Mouse (Mus musculus): Measurements from ENCODE around the gene Sirt3. TPM values are rescaled to one million over a fixed set of nuclear protein-coding genes. Genes with fewer than 3 reads are reported as not detected.
"Not testable (repeated sequence)": the region's sequence is repeated elsewhere in the genome, so short reads cannot be mapped to it uniquely, and the experiment has no call there.

Sirt3 gene
- total RNA-seq, 2 experiments from 2014 or later = 31.3 to 33.8 TPM

DNA sequence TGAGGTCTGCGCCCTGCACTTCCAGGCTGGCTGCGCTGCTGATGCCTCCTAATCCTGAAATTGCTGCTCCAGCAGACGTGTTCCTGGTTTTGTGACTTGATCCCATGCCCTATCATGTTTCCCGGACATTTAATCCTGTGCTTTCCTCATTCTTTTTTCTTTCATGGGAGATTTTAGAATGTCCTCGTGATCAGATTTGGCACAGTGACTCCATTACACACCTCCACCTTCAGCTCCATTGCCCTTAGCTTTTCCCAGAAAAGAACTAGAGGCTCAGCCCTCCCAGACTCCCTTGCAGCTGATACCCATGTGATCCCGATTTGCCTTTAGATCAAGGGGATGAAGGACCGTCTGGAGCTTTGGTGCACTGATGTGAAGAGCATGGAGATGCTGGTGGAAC, 15.8 kb upstream of the Sirt3 start:
- no peak for DNase-seq

DNA sequence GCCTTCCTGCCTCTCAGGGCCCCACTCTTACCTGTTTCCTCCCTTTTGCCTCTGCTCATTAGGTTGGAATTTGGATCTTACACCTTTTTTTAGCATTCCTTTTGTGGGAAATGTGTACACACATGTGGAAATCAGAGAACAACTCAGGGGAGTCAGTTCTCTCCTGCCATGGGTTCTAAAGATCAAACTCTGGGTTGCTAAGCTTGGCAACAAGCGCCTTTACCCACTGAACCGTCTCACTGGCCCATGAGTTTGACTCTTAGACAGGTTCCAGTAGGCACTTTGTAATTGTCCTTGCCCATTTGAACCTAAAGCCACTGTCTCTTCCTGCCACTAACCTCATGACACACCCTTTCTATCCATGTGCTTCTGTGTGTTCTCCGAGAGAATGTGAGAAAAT, 12.5 kb upstream of the Sirt3 start:
- DNase-seq = no peak

DNA sequence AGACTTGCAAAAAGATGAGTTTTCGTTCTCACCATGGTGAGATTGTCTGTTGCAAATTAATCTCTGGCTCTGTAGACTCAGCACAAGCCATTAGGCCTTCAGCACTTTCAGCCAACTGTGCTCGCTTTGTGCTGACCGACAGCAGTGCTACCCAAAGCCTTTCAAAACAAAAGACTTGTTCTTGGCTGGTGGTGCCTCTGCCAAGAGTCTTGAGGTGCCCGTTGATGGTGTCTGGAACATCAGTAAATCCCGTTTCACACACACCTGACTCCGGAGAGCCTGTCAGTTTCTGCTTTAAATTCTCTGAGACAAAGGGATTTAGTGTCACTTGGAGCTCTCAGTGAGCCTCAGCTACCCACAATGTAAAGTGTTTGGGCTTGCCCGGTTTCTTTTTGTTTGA, 11.9 kb upstream of the Sirt3 start:
- DNase-seq = no peak

DNA sequence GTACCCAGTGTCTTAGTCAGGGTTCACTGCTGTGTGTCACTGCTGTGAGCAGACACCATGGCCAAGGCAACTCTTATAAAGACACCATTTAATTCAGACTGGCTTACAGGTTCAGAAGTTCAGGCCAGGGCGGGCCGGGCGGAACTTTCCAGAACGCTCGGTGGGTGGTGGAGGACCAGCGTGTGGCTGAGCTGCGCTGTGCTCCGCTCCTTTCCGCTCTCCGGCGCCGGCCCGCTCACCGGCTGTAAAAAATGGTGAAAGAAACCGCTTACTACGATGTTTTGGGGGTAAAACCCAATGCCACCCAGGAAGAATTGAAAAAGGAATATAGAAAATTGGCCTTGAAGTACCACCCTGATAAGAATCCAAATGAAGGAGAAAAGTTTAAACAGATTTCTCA, 8.5 kb upstream of the Sirt3 start:
- DNase-seq = not testable (repeated sequence)

- DNase-seq = no peak
Measured at GRCm38 (mm10) chr7:140882469-140882803, 327 bp upstream of the Sirt3 start.

DNA sequence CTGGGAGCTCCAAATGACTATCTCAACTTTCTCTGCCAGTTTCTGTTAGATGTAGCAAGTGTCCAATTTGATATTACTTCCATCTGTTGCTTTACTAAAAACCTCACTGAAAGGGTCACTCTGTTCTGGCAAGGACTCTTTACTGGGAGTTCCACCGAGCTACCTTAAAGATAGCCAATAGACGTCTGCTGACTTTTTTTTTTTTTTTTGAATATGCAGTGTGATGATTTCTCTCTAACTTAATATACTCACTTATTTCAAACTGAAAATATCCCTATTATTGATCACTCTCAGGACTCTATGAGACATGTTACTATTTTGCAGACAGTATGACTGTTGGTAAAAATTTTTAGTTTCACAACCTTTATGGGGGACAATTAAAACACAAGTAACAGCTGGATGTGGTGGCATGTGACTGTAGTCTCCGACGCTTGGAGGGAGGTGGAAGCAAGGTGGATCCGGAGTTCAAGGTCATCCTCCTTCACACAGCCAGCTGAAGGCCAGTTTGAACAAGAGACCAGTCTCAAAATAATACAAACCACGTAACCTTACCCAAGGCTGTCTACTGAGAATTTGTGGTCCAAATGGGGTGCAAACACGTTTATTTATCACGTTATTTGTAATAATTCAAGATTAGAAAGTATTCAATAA, 1.1 kb downstream of the Sirt3 start:
- DNase-seq = no peak

DNA sequence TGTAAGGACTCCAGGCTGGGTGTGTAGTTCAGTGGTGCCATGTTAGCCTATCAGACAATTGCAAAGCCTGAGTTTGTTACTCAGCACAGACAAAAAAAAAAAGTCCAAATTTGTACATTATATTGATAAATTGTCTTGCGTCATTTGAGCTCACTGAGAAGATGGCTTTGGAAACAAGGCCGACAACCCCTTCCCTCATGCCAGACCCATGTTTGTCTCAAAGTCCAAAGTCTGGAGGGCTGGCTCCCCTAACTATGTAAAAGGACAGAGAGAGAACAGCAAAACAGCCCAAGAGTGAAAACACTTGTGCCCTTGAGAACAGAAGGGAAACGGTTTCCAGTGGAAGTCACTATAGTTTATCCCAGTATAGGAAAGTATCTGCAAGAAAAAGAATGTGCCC, 1.7 kb downstream of the Sirt3 start:
- DNase-seq = no peak

DNA sequence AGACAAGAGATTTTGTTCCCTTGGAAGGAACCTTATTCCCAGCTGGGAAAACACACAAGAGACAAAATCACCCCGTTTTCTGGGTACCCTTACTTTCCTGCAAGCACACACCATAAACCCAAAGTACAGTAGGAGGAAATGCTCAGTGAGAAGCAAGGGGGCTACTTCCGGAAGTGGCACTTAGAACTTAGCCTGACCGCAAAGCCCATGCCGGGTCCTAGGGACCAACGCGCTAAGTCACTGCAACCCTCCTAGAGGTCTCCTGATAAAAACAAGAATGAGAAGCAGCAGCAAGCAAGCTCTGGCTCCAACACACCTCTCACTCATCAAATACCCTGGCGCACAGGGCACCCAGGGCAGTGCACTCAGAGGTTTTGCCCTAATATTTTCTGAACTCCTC, 2.8 kb downstream of the Sirt3 start:
- DNase-seq = no peak

DNA sequence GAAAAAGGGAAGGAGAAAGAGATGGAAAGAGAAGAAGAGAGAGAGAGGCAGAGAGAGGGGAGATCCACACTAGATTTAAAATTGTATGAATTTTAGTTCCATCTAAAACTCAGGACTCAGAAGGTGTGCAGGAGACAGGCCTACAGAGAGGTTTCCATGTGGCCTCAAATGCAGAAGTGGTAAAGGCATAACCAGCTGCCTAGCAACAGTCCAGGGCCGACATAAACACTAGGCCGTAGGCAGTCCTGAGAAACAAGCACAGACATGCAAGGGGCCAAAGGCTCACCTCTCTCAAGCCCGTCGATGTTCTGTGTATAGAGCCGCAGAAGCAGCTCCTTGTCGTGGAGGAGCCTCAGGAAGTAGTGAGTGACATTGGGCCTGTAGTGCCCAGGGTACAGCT, 4.7 kb downstream of the Sirt3 start:
- no peak for DNase-seq

DNA sequence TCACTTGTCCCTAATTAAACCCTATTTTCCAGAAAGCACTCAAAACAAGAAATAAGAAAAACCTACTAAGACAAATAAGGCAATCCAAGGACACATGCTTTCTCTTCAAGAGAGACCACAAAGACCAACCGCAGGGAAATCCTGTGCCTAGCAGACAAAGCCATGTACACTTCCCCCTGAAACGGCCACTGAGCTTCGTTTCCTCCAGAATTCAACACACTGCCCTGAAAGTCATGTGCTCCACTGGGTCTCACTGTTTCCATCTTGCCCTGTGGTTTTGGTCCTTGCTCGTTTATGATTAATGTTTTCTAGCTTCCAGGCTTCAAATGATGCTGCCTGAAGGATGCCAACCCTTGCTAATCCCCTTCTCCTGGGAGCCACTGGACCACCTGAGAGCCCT, 7.9 kb downstream of the Sirt3 start:
- no peak for DNase-seq

DNA sequence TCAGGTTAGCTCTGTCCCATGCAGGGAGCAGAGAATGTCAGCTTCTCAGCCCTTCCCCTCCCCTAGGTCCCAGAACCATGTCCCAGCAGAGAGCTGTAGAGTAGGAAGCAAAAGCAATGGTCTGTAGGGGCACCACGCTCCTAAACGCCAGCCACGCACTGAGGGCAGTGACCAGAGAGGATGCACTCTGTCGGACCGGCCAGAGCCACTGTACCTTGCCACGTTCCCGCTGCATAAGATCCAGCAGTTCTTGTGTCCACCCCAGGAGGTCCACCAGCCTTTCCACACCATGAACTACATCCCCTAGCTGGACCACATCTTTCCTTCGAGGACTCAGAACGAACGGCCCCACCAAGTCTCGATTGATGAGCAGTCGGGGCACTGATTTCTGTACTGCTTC, 17.3 kb downstream of the Sirt3 start:
- DNase-seq = no peak

- no peak for DNase-seq
Measured at GRCm38 (mm10) chr7:140860728-140861127, 21.4 kb downstream of the Sirt3 start.

GRCm38 (mm10) chr7:140859997-140860396, 22.1 kb downstream of the Sirt3 start:
- no peak for DNase-seq

DNA sequence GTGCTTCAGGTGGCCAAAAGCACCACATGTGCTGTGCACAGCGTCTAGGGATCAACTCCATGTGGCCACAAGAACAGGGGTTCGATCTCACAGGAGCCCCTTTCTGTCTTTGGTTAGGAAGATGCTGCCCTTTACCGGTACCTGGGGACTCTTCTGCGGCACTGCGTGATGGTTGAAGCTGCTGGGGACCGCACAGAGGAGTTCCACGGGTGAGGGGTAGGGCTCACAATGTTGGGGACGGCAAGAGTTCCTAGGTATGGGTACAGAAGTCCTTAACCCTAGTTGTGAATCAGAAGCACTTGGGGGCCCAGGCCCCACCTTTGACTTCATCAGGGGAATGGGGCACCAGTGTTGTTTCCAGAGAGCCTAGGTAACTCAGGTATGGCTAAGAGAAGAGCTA, 23.4 kb downstream of the Sirt3 start:
- no peak for DNase-seq

DNA sequence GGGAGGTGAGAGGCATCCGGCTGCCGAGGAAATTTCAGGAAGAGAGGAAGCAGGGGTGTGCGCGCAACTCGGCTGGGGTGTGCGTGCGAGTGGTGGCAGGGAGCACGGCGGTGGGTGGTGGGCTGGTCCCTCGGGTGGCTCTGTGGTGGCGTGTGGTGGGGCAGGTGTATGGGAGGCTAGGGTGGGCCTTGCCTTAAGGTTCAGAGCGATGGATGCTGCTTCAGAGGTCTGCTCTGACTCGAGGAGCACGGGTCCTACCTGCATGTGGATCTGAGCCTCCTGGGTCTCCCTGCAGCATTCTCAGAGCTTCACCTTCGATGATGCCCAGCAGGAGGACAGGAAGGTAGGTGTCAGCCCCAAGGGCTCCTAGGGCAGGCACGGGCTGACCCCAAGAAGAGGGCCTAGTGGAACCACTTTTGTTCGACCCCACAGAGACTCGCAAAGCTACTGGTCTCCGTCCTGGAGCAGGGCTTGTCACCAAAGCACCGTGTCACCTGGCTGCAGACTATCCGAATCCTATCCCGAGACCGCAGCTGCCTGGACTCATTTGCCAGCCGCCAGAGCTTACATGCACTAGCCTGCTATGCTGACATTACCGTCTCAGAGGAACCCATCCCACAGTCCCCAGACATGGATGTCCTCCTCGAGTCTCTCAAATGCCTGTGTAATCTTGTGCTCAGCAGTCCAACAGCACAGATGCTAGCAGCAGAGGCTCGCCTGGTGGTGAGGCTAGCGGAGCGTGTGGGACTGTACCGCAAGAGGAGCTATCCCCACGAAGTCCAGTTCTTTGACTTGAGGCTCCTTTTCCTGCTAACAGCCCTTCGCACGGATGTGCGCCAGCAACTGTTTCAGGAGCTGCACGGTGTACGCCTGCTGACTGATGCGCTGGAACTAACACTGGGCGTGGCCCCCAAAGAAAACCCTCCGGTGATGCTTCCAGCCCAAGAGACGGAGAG, 24.3 kb downstream of the Sirt3 start, which contains the start of gene Bet1l:
Gene Bet1l, minus strand, starts transcription at position 28 of the 956 bp plus-strand sequence.
- no peak for DNase-seq

GRCm38 (mm10) chr7:140856785-140857549, 25.1 kb downstream of the Sirt3 start, which contains the start of gene Ric8a:
Ric8a (plus strand) TSS chr7:140856957.
- DNase-seq = peak; percentile 95 to 96

DNA sequence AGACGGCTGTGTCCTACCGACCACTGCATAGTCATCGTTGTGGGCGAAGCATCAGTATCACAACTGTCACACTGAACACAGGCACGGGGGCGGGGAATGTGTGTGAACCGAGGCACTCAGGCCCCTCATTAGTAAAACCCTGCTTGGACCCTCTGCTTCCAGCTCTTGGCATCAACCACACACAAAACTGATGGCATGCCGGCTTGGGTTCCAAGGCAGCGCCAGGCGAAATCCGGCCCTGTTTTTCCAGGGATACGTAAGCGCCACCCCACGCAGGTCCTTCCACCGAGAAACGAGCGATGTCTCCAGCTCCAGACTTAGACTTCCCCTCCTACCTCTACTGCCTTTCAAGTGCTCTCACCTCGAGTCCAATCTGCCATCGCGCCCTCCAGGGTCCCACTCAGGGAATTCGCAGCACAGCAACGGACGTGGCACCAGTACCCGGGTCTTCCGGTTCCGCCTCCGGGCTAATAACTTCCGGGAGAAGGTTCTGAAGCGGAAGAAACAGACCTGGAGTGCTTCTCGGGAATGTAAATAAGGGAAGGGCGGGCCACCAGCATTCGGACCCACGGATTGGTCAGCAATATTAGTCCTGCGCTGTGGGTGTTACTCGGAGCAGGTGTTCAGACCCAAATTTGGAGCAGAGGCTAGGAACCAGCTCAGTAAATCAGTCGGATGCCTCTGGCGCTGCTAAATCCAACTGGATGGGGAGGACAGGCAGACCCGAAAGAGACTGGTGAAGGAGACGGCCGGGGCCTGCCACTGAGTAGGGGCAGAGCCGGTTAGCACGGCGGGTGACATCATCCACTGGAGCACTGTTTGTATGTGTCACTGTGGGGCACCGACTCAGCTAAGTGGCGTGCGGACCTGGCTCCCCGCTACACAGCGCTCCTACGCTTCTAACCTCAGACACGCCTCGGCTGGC, 26.0 kb downstream of the Sirt3 start, which contains the start of gene Gm45785:
Gene Gm45785, minus strand, starts transcription at position 472 of the 925 bp plus-strand sequence.
- DNase-seq = peak; percentile 90

DNA sequence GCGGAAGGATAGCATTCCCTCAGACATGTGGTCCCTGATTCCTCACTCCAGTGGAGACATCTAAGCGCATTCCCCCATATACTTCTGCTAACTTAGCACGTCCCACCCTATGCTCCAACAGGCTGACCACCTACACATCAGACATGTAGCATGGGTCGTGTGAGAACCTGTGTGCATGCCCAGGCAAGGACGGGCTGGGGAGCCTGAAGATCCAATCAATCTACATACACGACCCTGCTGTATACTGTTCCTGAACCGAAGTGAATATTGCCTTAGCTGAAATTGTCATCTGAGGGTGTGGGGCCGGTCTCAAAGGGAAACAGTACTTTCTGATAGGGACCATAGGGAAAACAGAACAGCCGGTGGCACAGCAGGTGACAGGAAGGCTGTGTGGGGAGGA, 26.9 kb downstream of the Sirt3 start:
- no peak for DNase-seq

- no peak for DNase-seq
Measured at GRCm38 (mm10) chr7:140854483-140854882, 27.6 kb downstream of the Sirt3 start.

- peak; percentile 61 to 71 for DNase-seq
Measured at GRCm38 (mm10) chr7:140853386-140853785, 28.7 kb downstream of the Sirt3 start.

DNA sequence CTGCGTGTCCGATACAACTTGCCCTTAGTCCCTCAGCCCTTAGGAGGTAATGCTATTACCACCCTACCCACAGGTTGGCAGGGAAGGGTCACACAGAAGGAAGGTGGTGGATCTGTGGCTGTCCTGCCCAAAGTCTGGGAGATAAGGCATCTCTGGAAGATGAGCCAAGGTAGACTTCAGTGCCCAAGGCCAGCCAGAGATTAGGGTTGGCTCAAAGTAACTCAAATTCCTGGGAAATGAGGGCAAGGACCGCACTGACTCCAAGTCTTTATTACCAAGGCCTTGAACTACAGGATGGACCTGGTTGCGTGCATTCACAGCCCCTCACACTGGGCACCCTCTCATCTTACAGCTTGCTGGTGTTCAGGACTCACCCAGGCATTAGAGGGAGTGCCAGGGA, 30.2 kb downstream of the Sirt3 start:
- peak; percentile 47 to 48 for DNase-seq

Data from adrenal gland, postnatal 36 days (tissue).